Mouse (Mus musculus) mesoderm, embryonic 11.5 days (tissue): ENCODE data around the gene Tnfsf14.

Source experiments
- DNase-seq: peaks from one replicate; pipeline ENCODE4 v3.0.0-alpha.2; 2012; ENCODE audit warnings: low read depth, low spot score

The Tnfsf14 gene

GRCm38 (mm10) chr17:57201841-57202724 lies 8.1 kb upstream of the Tnfsf14 start:
- DNase-seq, result no peak

DNA sequence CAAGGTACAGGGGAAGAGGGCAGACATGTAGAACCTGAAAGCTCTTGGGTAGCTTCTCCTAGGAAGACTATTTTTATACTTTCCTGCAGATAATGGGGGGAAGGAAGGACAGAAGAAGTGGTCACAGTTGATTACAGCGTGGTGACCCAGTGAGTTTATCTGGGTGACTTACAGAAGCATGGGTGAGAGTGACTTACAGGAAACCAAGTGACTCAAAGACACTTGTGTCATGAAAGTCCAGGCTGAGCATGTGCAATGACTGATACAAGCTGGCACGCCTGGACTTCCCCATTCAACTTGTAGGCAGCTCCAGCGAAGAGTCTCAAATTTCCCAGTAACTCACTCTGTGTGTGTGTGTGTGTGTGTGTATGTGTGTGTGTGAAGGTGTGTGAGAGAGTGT lies 4.3 kb upstream of the Tnfsf14 start:
- DNase-seq, result no peak

DNA sequence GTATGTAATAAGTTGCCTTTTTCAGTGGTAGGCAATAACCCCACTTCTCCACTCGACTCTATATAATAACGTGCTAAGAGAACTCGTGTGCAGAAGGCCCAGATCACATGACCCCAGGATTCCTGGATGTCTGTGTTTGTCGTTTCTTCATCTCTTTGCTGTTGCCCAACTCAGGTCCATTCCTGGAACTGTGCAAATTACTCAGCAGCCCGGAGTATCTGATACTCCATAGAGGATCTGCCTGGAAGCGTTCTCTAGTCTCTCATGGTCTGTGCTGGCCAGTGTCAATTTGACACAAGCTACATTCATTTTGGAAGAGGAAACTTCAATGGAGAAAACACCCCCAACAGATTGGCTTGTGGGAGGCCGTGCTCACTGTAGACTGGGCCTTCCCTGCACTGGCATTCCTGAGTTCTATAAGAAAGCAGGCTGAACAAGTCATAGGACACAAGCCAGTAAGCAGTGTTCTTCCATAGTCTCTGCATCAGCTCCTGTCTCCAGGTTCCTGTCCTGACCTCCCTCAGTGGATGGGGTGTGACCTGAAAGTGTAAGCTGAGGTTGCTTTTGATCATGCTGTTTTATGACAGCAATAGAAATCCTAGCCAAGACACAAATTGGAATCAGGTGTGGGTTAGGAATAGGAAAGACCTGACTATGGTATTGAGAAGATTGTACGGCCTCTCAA lies 1.5 kb upstream of the Tnfsf14 start:
- no peak for DNase-seq

- DNase-seq, result no peak
Observed at GRCm38 (mm10) chr17:57194771-57195170, 794 bp upstream of the Tnfsf14 start.

DNA sequence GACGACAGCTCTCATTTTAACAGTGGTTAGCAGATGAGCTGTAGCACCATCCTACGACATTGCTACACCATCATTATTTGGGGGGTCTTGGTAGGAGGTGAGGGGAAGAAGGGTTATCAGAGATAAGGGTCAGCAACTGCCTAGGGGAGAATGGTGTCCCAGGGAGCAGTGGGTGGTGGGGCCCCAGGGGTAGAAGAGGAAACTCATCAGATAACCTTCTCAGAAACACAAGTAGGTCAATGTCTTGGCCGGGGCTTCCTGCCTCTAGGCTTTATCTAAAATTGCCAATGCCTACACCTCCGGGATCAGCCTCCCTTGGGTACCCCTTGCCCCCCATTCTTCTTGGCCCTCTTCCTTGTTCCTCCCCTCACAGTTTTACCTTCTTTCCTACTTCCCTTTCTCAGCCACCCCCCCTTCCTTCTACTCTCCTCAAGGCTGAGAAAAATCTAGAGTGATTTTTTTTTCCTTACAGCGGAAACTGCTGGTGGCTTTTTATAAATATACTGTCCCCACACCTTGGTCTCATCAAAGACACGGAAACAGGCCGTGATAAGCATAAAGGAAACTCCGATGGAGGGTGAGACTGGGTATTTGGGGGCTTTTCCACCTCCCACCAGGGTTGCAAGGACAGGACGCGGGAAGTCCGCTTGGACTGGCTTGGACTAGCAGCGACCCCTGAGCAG lies 5.3 kb downstream of the Tnfsf14 start:
- DNase-seq, result no peak

DNA sequence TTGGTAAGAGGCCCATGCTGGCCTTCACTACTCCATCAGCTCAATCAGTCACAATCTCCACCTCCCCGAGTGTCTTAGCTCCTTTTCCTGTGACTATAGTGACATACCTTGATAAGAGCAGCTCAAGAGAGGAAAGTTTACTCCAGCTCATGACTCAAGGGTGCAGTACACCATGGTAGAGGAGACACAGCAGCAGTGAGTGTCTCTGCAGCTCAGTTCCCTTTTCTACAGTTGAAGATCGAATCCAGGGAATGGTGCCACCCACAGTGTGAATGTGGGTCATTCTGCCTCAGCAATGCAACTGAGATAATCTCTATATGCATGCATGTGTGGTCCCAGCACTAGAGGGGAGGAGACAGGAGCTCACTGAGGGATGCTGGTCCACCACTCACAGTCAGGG lies 8.3 kb downstream of the Tnfsf14 start:
- no peak for DNase-seq

GRCm38 (mm10) chr17:57182871-57183270 lies 11.1 kb downstream of the Tnfsf14 start:
- DNase-seq, result no peak

- DNase-seq, result peak; percentile 12
Observed at GRCm38 (mm10) chr17:57180363-57180762, 13.6 kb downstream of the Tnfsf14 start.

- no peak for DNase-seq
Observed at GRCm38 (mm10) chr17:57173351-57173750, 20.6 kb downstream of the Tnfsf14 start.

DNA sequence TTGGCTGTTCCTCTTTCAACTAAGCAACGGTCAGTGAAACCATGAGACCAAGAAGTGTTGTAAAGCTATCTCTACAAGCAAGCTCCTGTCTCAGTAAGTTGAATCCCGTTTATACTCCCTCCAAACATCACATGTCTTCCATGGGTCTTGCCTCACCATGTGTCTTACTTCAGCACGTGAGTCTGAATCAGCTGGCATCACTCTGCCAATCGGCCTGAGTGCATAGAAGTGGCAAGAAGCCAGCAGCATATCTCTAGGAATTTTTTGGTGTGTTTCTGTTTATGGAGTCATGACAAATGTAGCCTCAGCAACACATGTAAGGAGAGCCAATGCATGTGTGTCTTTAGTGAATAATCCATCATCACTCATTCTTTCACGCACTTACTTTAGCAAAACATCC lies 21.6 kb downstream of the Tnfsf14 start:
- DNase-seq, result no peak

- DNase-seq, result no peak
Observed at GRCm38 (mm10) chr17:57170616-57171260, 23.2 kb downstream of the Tnfsf14 start.

GRCm38 (mm10) chr17:57166800-57167791 lies 26.9 kb downstream of the Tnfsf14 start:
- DNase-seq, result peak; percentile 86

GRCm38 (mm10) chr17:57153787-57154186 lies 40.2 kb downstream of the Tnfsf14 start:
- no peak for DNase-seq

- no peak for DNase-seq
Observed at GRCm38 (mm10) chr17:57153006-57153405, 41.0 kb downstream of the Tnfsf14 start.

- DNase-seq, result peak; percentile 16
Observed at GRCm38 (mm10) chr17:57148994-57149803, 44.8 kb downstream of the Tnfsf14 start, which contains the start of gene Cd70. Gene Cd70 (minus strand): TSS chr17:57149777.

GRCm38 (mm10) chr17:57148343-57148742 lies 45.6 kb downstream of the Tnfsf14 start:
- no peak for DNase-seq

GRCm38 (mm10) chr17:57145115-57145514 lies 48.9 kb downstream of the Tnfsf14 start:
- DNase-seq, result no peak

- no peak for DNase-seq
Observed at GRCm38 (mm10) chr17:57143704-57144103, 50.3 kb downstream of the Tnfsf14 start.

- no peak for DNase-seq
Observed at GRCm38 (mm10) chr17:57139708-57140107, 54.3 kb downstream of the Tnfsf14 start.
